Mouse (Mus musculus) layer of hippocampus, postnatal 10 days (tissue): Measurements from ENCODE around the gene Mst1r. TPM values are rescaled to one million over a fixed set of nuclear protein-coding genes. Genes with fewer than 3 reads are reported as not detected.

Source experiments
- DNase-seq, 2 experiments: peaks; one replicate each; pipeline ENCODE4 v3.0.0; 2021; ENCODE audit warnings: low spot score in 2 of 2
- total RNA-seq, 2 experiments: library from RNA; stranded (reverse); gene quantifications; 2 replicates each; pipeline ENCODE4 v1.2.3; 2021

Mst1r gene
- total RNA-seq, 2 experiments from 2014 or later = 4.2 to 7.2 TPM

DNA sequence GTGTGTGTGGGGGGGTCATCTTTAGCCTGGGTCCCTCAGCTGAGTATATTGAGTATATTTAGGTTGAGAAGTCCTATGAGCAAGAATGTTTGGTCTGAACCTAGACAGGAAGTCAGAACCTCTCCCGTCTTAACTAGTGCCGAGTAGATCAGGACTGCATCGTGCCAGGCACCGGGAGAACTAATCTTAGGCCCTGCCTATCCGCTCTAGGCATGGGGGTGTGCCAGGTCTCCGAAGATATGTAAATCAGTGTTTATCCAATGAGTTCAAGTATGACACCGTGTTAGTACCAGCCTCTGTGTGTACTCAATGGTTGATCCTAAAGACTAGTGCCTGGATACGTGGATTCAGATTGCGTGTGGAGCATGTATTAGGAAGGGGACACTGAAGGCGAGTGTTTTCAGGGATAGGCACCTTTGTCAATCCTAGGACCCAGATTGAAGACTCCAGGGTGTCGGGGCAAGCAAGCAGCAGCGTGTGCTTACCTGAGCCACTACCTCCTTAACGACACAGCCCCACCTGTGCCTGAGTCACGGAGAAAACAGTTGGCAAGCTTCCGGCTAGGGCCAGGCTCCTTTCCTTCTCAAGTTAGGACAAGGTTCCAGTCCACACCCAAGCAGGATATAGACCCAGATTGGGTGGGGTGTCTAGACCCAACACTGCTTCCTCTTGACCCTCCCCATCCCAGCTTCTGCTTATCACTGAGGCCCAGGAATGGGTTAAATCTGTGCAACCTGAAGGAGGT is 3.5 kb downstream of the Mst1r start:
- no peak for DNase-seq

GRCm38 (mm10) chr9:107914764-107915420 is 8.2 kb downstream of the Mst1r start:
- no peak for DNase-seq

GRCm38 (mm10) chr9:107917895-107918608 is 11.4 kb downstream of the Mst1r start:
- DNase-seq = no peak

- no peak for DNase-seq
Observed at GRCm38 (mm10) chr9:107918884-107919283, 12.2 kb downstream of the Mst1r start.

- DNase-seq = no peak
Observed at GRCm38 (mm10) chr9:107919441-107919840, 12.8 kb downstream of the Mst1r start.

- no peak for DNase-seq
Observed at GRCm38 (mm10) chr9:107923021-107923420, 16.3 kb downstream of the Mst1r start.

GRCm38 (mm10) chr9:107923956-107924355 is 17.3 kb downstream of the Mst1r start:
- DNase-seq = no peak

- DNase-seq = no peak
Observed at GRCm38 (mm10) chr9:107925251-107925650, 18.6 kb downstream of the Mst1r start.

DNA sequence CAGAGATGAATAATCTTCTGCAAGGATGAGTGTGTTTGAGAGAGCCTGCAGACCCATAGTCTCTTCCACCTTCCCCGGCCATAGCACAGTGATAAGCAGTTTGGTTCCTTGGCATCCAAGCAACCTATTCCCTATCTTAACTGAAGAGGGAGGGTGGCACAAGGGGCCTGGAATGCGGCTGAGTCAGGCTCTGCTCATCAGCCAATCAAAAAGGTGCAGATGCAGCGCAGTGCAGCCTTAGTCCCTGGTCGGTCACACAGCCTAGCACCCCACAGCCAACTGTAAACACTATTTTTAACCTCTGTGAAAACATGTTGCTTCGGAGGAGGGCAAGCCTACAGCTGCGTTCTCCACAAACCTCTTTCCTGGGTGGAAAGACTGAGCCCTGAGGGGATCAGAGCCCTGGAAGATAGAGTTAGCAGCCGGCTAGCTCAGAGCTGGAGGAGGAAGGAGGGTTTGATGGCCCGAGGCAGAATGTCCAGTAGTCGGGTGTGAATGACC is 20.3 kb downstream of the Mst1r start:
- no peak for DNase-seq

GRCm38 (mm10) chr9:107927749-107928148 is 21.1 kb downstream of the Mst1r start:
- peak in 1 of 2 experiments; percentile 42 for DNase-seq

GRCm38 (mm10) chr9:107928169-107928568 is 21.5 kb downstream of the Mst1r start, which contains the start of gene Actl11:
TSS of gene Actl11 (plus strand) at chr9:107928469.
- no peak for DNase-seq

DNA sequence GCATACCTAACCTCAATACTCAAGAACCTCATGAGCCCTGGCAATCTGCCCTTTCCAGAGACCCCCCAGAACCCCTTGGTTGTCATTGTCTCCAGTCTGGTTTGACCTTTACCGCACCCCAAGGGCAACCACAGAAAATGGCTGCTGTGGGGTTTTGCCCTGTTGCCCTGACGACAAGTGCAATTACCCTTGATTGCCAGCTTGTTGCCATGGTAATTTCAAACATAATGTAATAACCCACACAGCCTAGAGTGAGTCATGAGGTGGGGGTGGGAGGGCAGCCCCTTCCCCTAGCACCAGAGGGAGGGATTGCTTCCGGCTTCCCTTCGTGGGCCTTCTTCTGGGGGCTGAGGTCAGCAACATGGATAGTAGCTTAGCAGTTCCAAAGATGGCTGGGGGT is 25.5 kb downstream of the Mst1r start:
- no peak for DNase-seq

- DNase-seq = peak; percentile 40 to 48
Observed at GRCm38 (mm10) chr9:107934146-107934545, 27.5 kb downstream of the Mst1r start.

- DNase-seq = no peak
Observed at GRCm38 (mm10) chr9:107935374-107935773, 28.7 kb downstream of the Mst1r start, which contains the start of gene Camkv. TSS of gene Camkv (plus strand) at chr9:107935674.

DNA sequence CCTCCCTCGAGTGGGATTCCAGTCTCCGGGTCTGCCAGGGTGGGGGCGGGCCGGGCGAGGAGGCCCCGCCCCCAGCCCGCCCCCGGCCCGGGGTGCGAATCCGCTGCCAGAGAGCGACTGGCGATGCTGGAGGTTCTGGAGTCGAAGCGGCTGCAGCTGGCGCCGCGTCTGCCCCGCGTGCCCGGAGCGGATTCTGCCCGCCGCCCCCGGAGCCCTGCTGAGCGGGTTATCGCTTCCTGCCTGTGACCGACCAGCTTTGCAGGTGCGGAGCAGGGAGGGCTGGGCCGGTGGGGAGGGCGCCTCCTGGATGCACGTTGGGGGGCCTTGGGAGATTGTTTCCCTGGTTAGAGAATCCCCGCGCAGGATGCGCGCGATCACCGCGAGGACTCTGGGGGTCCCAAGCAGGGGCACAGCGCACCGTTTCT is 29.1 kb downstream of the Mst1r start:
- peak; percentile 64 to 69 for DNase-seq

DNA sequence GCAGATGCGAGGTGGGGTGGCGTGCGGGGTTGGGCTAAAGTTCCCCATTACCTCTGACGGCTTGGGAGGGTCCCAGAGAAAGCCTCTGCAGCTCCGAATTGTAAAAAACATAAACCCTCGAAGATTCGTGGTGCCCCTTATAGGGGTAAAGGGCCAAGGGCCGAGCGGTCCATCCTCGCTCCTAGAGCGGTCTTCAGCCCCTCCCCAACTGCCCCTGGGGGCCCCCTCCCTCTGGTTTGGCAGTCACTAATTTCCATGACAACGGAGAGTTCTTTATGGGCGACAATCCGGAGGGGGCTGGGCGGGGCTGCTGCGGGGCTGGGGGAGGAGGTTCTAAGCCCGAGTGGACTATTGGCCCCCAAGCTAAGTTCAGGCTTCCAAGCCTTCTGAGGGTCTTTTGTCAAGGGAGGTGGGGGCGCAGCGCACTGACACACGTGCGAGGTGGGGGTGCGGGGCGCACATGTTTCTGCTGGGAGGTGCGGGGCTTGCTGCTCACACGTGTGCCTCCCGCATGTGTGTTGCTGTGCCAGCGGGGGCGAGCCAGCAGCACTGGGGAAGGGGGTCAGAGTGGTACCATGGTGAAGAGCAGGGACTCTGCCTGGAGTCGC is 29.6 kb downstream of the Mst1r start:
- peak; percentile 62 to 69 for DNase-seq

- DNase-seq = no peak
Observed at GRCm38 (mm10) chr9:107936831-107937230, 30.2 kb downstream of the Mst1r start.

- no peak for DNase-seq
Observed at GRCm38 (mm10) chr9:107947241-107948194, 40.8 kb downstream of the Mst1r start.

GRCm38 (mm10) chr9:107949184-107949921 is 42.7 kb downstream of the Mst1r start:
- DNase-seq = no peak

DNA sequence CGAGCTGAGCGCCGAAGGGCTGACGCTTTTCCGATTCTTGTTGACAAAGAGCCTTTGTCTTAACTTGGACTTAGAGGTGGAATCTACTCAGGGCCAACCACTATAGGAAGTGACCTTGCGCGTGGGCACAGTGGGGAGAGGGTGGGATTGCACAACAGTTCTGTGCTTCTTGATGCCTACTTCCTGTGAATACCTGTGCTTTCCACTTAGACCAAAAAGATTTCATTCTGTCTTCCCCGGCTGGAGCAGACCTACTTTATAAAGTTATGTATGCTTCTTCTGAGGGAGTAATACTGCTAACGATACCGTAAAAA is 43.2 kb downstream of the Mst1r start, which contains the start of gene Traip:
TSS of gene Traip (plus strand) at position 215 of the 314 bp plus-strand sequence.
- DNase-seq = no peak
